Mouse (Mus musculus): ENCODE measurements around the gene Higd1a.

The Higd1a gene

GRCm38 (mm10) chr9:121838008-121838407, 20.2 kb downstream of the Higd1a start:
- no peak for DNase-seq (ENCODE audit: low spot score)

GRCm38 (mm10) chr9:121833825-121834224, 24.3 kb downstream of the Higd1a start:
- DNase-seq (ENCODE audit: low spot score): no peak

GRCm38 (mm10) chr9:121830956-121831293, 27.2 kb downstream of the Higd1a start:
- peak; percentile 82 for DNase-seq (ENCODE audit: low spot score)

GRCm38 (mm10) chr9:121830243-121830955, 27.8 kb downstream of the Higd1a start:
- peak; percentile 46 for DNase-seq (ENCODE audit: low spot score)

- DNase-seq (ENCODE audit: low spot score): no peak
These were observed 28.7 kb downstream of the Higd1a start for GRCm38 (mm10) chr9:121829270-121829992.

- DNase-seq (ENCODE audit: low spot score): no peak
These were observed 29.8 kb downstream of the Higd1a start for GRCm38 (mm10) chr9:121828314-121828713.

GRCm38 (mm10) chr9:121826356-121826755, 31.8 kb downstream of the Higd1a start:
- no peak for DNase-seq (ENCODE audit: low spot score)

- no peak for DNase-seq (ENCODE audit: low spot score)
These were observed 34.2 kb downstream of the Higd1a start for GRCm38 (mm10) chr9:121823991-121824390.

GRCm38 (mm10) chr9:121823051-121823450, 35.1 kb downstream of the Higd1a start:
- no peak for DNase-seq (ENCODE audit: low spot score)

- DNase-seq (ENCODE audit: low spot score): no peak
These were observed 35.6 kb downstream of the Higd1a start for GRCm38 (mm10) chr9:121822585-121822991.

GRCm38 (mm10) chr9:121820765-121821164, 37.4 kb downstream of the Higd1a start:
- DNase-seq (ENCODE audit: low spot score): no peak

GRCm38 (mm10) chr9:121819771-121820471, 38.2 kb downstream of the Higd1a start:
- DNase-seq (ENCODE audit: low spot score): no peak

- DNase-seq (ENCODE audit: low spot score): peak; percentile 24
These were observed 38.9 kb downstream of the Higd1a start for GRCm38 (mm10) chr9:121819073-121819770.

- no peak for DNase-seq (ENCODE audit: low spot score)
These were observed 43.0 kb downstream of the Higd1a start for GRCm38 (mm10) chr9:121815183-121815582.

- no peak for DNase-seq (ENCODE audit: low spot score)
These were observed 47.9 kb downstream of the Higd1a start for GRCm38 (mm10) chr9:121810081-121810821.

- DNase-seq (ENCODE audit: low spot score): no peak
These were observed 49.7 kb downstream of the Higd1a start for GRCm38 (mm10) chr9:121808511-121808910.

- DNase-seq (ENCODE audit: low spot score): no peak
These were observed 50.2 kb downstream of the Higd1a start for GRCm38 (mm10) chr9:121807947-121808346.

- DNase-seq (ENCODE audit: low spot score): no peak
These were observed 50.6 kb downstream of the Higd1a start for GRCm38 (mm10) chr9:121807546-121807945.

GRCm38 (mm10) chr9:121802747-121803146, 55.4 kb downstream of the Higd1a start:
- no peak for DNase-seq (ENCODE audit: low spot score)

- no peak for DNase-seq (ENCODE audit: low spot score)
These were observed 59.2 kb downstream of the Higd1a start for GRCm38 (mm10) chr9:121798887-121799520.
